Mouse (Mus musculus): ENCODE measurements around the gene Fes. TPM values are rescaled to one million over a fixed set of nuclear protein-coding genes. Genes with fewer than 3 reads are reported as not detected.

Fes gene
- total and polyA plus RNA-seq, 3 experiments: 1.5 to 5.4 (median 4.9) TPM

- peaks cover under 1% of the 10 kb centered on the region for H3K36me3 ChIP-seq (replicated peaks)
- DNase-seq (ENCODE audit: low spot score) (no peak), ATAC-seq (ENCODE audit: extremely low read depth, insufficient number of reproducible peaks, low FRiP score, poor library complexity, severe bottlenecking) (no peak)
- H3K9me3 ChIP-seq (replicated peaks): no peaks in the 10 kb centered on the region
- peaks cover 5% of the 10 kb centered on the region; the same call in 1 of the 2 replicates for H3K27me3 ChIP-seq (ENCODE audit: insufficient read depth, low read length)
- TF ChIP-seq GATA2 (IDR thresholded peaks at IDR 0.05; ENCODE audit: borderline replicate concordance, low read depth, low read length) (no peak), CTCF (IDR thresholded peaks at IDR 0.05; ENCODE audit: low read depth, low read length) (no peak), POLR2AphosphoS5 (IDR thresholded peaks at IDR 0.05; ENCODE audit: insufficient replicate concordance, low read depth, low read length) (no peak), TAL1 (conservative IDR thresholded peaks at IDR 0.05; ENCODE audit: low read depth, low read length) (no peak), GATA1 (IDR thresholded peaks at IDR 0.05; ENCODE audit: borderline replicate concordance, low read length) (no peak)
- peaks cover 83% of the 10 kb centered on the region for H3K4me1 ChIP-seq (ENCODE audit: insufficient read depth, low read depth, low read length)
- H3K4me3 ChIP-seq (ENCODE audit: low read depth, low read length): peak overlapping the region; percentile 28; the same call in 1 of the 2 replicates
Measured at GRCm38 (mm10) chr7:80374733-80375132, 13.0 kb downstream of the Fes start.

- no peak for DNase-seq (ENCODE audit: low spot score)
- no peak overlapping the region; the same call in 1 of the 2 replicates for H3K4me3 ChIP-seq (ENCODE audit: low read depth, low read length)
Measured at GRCm38 (mm10) chr7:80374280-80374679, 13.5 kb downstream of the Fes start.

GRCm38 (mm10) chr7:80373850-80374249, 13.9 kb downstream of the Fes start:
- Histone ChIP-seq H3K9me3 (replicated peaks) (no peaks in the 10 kb centered on the region), H3K4me3 (ENCODE audit: low read depth, low read length) (no peak overlapping the region), H3K27me3 (ENCODE audit: insufficient read depth, low read length) (peaks cover 2% of the 10 kb centered on the region; the same call in 1 of the 2 replicates), H3K4me1 (ENCODE audit: insufficient read depth, low read depth, low read length) (peaks cover 88% of the 10 kb centered on the region), H3K36me3 (replicated peaks) (peaks cover 10% of the 10 kb centered on the region)
- ATAC-seq (ENCODE audit: extremely low read depth, insufficient number of reproducible peaks, low FRiP score, poor library complexity, severe bottlenecking): no peak
- TF ChIP-seq GATA1 (IDR thresholded peaks at IDR 0.05; ENCODE audit: borderline replicate concordance, low read length) (no peak), CTCF (IDR thresholded peaks at IDR 0.05; ENCODE audit: low read depth, low read length) (no peak), GATA2 (IDR thresholded peaks at IDR 0.05; ENCODE audit: borderline replicate concordance, low read depth, low read length) (no peak), POLR2AphosphoS5 (IDR thresholded peaks at IDR 0.05; ENCODE audit: insufficient replicate concordance, low read depth, low read length) (no peak), TAL1 (conservative IDR thresholded peaks at IDR 0.05; ENCODE audit: low read depth, low read length) (no peak)
- DNase-seq (ENCODE audit: low spot score): no peak

More at GRCm38 (mm10) chr7:80374280-80374679, 13.5 kb downstream of the Fes start:
- H3K36me3 ChIP-seq (replicated peaks): peaks cover 5% of the 10 kb centered on the region
- no peak for ATAC-seq (ENCODE audit: extremely low read depth, insufficient number of reproducible peaks, low FRiP score, poor library complexity, severe bottlenecking)
- no peaks in the 10 kb centered on the region for H3K9me3 ChIP-seq (replicated peaks)
- H3K4me1 ChIP-seq (ENCODE audit: insufficient read depth, low read depth, low read length): peaks cover 84% of the 10 kb centered on the region
- TF ChIP-seq TAL1 (conservative IDR thresholded peaks at IDR 0.05; ENCODE audit: low read depth, low read length): no peak
- no peak for TF ChIP-seq CTCF (IDR thresholded peaks at IDR 0.05; ENCODE audit: low read depth, low read length)
- no peak for TF ChIP-seq GATA1 (IDR thresholded peaks at IDR 0.05; ENCODE audit: borderline replicate concordance, low read length)
- TF ChIP-seq POLR2AphosphoS5 (IDR thresholded peaks at IDR 0.05; ENCODE audit: insufficient replicate concordance, low read depth, low read length): no peak
- no peak for TF ChIP-seq GATA2 (IDR thresholded peaks at IDR 0.05; ENCODE audit: borderline replicate concordance, low read depth, low read length)
- H3K27me3 ChIP-seq (ENCODE audit: insufficient read depth, low read length): peaks cover 2% of the 10 kb centered on the region; the same call in 1 of the 2 replicates

- no peak for TF ChIP-seq POLR2AphosphoS5 (IDR thresholded peaks at IDR 0.05; ENCODE audit: insufficient replicate concordance, low read depth, low read length)
- TF ChIP-seq TAL1 (conservative IDR thresholded peaks at IDR 0.05; ENCODE audit: low read depth, low read length): no peak
- TF ChIP-seq GATA1 (IDR thresholded peaks at IDR 0.05; ENCODE audit: borderline replicate concordance, low read length): no peak
- no peak for TF ChIP-seq CTCF (IDR thresholded peaks at IDR 0.05; ENCODE audit: low read depth, low read length)
- TF ChIP-seq GATA2 (IDR thresholded peaks at IDR 0.05; ENCODE audit: borderline replicate concordance, low read depth, low read length): no peak
- peaks cover 14% of the 10 kb centered on the region for H3K36me3 ChIP-seq (replicated peaks)
- H3K9me3 ChIP-seq (replicated peaks): no peaks in the 10 kb centered on the region
- DNase-seq (ENCODE audit: low spot score) (no peak), ATAC-seq (ENCODE audit: extremely low read depth, insufficient number of reproducible peaks, low FRiP score, poor library complexity, severe bottlenecking) (no peak)
- H3K4me1 ChIP-seq (ENCODE audit: insufficient read depth, low read depth, low read length): peaks cover 92% of the 10 kb centered on the region
- H3K27me3 ChIP-seq (ENCODE audit: insufficient read depth, low read length): no peaks in the 10 kb centered on the region; the same call in 1 of the 2 replicates
- H3K4me3 ChIP-seq (ENCODE audit: low read depth, low read length): no peak overlapping the region
Measured at GRCm38 (mm10) chr7:80373352-80373751, 14.4 kb downstream of the Fes start.

GRCm38 (mm10) chr7:80372667-80373066, 15.1 kb downstream of the Fes start:
- TF ChIP-seq GATA2 (IDR thresholded peaks at IDR 0.05; ENCODE audit: borderline replicate concordance, low read depth, low read length) (no peak), POLR2AphosphoS5 (IDR thresholded peaks at IDR 0.05; ENCODE audit: insufficient replicate concordance, low read depth, low read length) (no peak), TAL1 (conservative IDR thresholded peaks at IDR 0.05; ENCODE audit: low read depth, low read length) (no peak), CTCF (IDR thresholded peaks at IDR 0.05; ENCODE audit: low read depth, low read length) (no peak), GATA1 (IDR thresholded peaks at IDR 0.05; ENCODE audit: borderline replicate concordance, low read length) (no peak)
- Histone ChIP-seq H3K4me3 (ENCODE audit: low read depth, low read length) (no peak overlapping the region), H3K36me3 (replicated peaks) (peaks cover 21% of the 10 kb centered on the region), H3K9me3 (replicated peaks) (no peaks in the 10 kb centered on the region), H3K27me3 (ENCODE audit: insufficient read depth, low read length) (no peaks in the 10 kb centered on the region; the same call in 1 of the 2 replicates), H3K4me1 (ENCODE audit: insufficient read depth, low read depth, low read length) (peaks cover 89% of the 10 kb centered on the region)
- ATAC-seq (ENCODE audit: extremely low read depth, insufficient number of reproducible peaks, low FRiP score, poor library complexity, severe bottlenecking) (no peak), DNase-seq (ENCODE audit: low spot score) (no peak)

- H3K4me1 ChIP-seq (ENCODE audit: insufficient read depth, low read depth, low read length): peaks cover 84% of the 10 kb centered on the region
- no peak for TF ChIP-seq GATA1 (IDR thresholded peaks at IDR 0.05; ENCODE audit: borderline replicate concordance, low read length)
- TF ChIP-seq POLR2AphosphoS5 (IDR thresholded peaks at IDR 0.05; ENCODE audit: insufficient replicate concordance, low read depth, low read length): no peak
- no peak for TF ChIP-seq GATA2 (IDR thresholded peaks at IDR 0.05; ENCODE audit: borderline replicate concordance, low read depth, low read length)
- H3K4me3 ChIP-seq (ENCODE audit: low read depth, low read length): no peak overlapping the region
- peaks cover 26% of the 10 kb centered on the region for H3K36me3 ChIP-seq (replicated peaks)
- no peaks in the 10 kb centered on the region for H3K9me3 ChIP-seq (replicated peaks)
- H3K27me3 ChIP-seq (ENCODE audit: insufficient read depth, low read length): no peaks in the 10 kb centered on the region; the same call in 1 of the 2 replicates
- DNase-seq (ENCODE audit: low spot score): no peak
- no peak for ATAC-seq (ENCODE audit: extremely low read depth, insufficient number of reproducible peaks, low FRiP score, poor library complexity, severe bottlenecking)
Measured at GRCm38 (mm10) chr7:80372166-80372565, 15.6 kb downstream of the Fes start.
